Mouse (Mus musculus) lung, postnatal 36 days (tissue): ENCODE data around the gene Lpin2.
A peak's percentile ranks its signal among the peaks of the same experiment; 100 is the strongest.

Source experiments
- DNase-seq: peaks from one replicate; pipeline ENCODE4 v3.0.0; 2022; ENCODE audit warnings: mixed read lengths

Lpin2 gene

DNA sequence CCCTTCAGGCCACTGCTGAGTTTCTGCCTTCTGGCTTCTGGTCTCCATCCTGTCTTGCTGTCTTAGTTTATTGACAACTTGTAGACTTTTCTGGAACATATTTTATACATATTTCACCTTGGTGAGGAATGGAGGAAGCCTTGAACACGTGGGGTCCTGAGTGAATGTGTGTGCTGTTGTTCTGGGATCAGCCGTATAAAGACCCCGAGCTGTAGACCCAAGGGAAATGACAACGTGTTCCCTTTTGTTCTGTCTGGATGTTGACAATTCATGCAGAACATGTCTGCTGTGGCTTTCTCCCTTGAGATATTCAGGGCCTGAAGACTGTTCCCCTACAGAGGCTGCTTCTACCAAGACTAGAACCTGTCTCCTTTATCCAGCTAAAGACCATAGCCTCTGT is 5.0 kb upstream of the Lpin2 start:
- DNase-seq: no peak

DNA sequence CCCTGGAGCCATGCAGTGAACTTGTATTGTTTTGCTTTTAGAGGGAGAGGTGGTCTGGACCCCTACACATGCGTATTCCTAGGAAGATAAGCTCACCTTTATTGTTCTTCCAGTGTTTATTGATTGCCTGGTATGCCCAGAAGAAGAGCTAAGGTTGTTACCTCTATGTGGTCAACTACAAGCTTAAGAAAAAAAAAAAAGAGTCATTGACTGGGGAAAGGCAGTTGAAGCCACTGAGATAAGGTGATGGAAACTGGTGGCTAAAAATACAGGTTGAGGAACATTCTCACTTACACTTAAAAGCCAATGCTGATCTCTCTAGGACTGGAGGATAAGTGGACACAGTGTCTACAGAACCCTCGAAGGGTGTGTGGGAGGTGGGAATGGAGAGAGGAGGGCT is 4.4 kb upstream of the Lpin2 start:
- DNase-seq: no peak

DNA sequence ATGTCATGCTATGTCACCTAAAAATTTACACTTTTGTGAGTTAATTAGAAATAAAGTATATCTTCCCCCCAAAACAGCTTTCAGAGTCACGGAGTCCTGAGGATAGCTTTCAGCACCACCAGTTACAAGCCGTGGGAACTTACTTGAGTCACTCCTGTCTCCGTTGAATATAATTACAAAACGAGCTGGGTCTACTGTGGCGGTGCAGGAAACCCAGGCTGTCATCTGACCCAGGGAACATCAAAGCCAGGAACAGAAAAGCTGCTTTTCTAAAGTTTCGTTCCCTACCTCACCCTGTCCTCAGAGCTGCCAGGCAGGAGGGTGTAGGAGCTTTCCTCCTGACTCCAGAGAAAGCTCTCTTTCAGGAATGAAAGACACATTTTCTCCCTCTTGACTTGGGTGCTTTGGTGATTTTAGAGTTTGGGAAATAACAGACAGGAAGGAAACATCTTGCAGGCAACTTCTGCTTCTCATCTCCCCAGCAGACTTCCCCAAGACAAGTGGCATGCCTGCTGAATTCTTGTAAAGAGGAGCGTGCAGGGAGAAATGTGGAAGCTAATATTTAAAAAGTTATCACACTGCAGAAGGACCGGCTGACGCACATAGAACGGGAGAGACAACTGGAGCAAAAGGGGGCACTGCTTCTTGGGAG is 3.7 kb upstream of the Lpin2 start:
- peak; percentile 40 for DNase-seq

DNA sequence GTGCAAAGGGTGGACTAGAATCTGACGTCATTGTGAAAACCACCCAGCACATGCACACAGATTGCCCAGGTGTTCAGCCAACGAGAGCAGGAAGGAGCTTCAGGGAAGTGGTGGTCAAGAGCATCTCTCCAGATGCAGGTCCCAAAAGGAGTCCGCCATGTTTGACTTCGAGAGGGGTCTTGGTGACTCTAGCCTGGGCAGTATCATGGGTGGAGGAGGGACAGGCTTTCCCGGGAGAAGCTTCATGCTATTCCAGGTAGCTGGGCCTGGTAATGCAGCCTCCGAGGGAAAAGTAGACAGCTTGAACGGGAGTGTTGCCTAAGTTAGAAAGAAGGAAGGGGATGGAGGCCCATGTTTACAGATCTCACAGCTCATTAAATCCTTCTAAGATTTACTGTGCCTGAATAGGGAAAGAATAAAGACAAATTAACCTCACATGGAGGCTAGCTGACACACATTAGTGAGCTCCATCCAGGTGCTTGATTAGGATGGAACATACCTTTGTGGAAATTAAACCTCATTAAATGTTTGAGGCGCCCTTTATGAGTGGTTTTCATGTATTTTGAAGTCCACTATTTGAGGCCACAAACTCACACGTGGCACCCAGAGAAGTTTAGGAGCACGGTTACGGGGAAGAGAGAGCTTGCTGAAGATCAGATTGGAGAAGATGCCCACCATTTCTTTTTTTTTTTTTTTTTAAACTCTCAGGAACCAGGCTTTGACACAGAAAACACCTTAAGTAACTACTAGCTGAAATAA is 2.6 kb upstream of the Lpin2 start:
- no peak for DNase-seq

DNA sequence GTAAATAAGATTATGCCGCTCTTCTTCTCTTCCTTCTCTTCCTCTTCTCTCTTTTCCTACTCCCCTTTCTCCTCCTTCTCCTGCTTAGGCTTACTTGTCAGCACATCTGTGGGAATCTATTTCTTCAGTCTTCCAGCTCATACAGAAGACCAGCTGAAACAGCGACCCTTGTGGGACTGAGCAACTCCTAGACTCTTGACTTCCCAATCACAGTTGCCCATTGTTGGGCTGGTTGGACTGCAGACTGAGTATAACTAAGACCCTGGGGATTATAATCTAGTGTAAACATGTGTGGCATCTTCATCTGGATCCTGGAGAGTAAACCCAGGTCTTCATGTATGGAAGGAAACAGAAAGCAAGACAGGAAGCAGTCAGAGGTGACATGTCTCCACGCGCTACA is 1.8 kb upstream of the Lpin2 start:
- DNase-seq: no peak

DNA sequence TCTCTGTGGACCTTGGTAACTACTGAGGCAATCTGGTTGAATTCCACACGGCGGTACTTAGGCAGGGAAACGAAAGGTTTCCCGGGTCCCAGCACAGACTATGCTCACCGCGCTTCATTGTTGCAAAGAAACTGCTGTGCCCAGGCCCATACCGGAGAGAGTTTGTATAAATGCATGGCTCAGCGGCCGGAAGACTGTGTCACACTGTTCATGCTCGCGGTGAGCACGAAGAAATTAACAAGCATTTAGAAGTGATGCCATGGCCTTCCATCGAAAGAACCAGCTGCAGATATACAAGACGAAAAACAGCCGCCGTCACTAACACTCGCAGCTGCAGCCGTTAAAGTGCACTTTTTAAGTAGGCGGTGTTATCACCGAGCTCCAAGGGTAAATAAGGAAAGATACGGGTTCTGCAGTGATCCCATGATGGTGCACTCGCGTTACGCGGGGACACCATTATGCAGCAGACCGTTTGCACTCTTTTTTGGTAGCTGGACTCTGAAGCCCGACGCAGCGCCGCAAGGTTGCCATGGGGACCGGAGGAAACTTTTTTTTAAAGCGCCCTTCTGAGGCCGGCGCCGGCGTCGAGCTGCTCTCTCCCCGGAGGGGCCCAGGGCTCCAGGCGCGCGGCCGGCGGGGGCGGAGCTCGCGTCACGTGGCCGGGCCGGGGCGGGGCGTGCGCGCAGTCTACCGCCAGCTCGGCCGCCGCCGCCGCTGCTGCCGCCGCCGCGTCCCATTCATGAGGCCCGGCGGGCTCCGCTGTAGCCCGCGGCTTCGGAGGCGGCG is 704 bp downstream of the Lpin2 start:
- peak; percentile 93 for DNase-seq

DNA sequence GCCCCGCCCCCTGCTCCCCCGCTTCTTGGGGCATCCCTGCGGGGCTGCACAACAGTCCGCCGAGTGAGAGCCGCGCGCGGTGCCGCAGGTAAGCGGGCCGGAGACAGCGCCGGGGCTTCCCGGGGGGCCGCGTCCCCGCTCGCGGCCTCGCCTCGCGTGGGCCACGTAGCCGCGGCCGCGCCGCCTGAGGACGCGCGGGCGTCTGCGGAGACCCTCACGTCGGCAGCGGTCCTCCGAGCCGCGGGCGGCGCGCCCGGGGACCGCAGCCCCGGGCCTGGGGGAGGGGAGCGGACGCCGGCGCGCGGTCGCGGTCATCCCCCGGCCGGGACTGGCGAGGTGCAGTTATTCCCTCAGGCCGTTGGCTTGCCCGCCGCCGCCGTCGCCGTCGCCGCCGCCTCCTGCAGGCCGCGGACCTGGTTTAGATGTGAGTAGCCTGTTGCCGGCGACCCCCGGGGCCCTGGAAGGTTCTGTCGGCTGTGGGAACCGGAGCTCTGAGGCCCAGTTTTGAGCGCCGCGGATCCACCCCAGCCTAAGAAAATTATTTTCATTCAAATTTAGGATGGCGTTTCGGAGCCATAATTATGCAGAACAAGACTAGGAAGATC is 1.4 kb downstream of the Lpin2 start:
- no peak for DNase-seq

DNA sequence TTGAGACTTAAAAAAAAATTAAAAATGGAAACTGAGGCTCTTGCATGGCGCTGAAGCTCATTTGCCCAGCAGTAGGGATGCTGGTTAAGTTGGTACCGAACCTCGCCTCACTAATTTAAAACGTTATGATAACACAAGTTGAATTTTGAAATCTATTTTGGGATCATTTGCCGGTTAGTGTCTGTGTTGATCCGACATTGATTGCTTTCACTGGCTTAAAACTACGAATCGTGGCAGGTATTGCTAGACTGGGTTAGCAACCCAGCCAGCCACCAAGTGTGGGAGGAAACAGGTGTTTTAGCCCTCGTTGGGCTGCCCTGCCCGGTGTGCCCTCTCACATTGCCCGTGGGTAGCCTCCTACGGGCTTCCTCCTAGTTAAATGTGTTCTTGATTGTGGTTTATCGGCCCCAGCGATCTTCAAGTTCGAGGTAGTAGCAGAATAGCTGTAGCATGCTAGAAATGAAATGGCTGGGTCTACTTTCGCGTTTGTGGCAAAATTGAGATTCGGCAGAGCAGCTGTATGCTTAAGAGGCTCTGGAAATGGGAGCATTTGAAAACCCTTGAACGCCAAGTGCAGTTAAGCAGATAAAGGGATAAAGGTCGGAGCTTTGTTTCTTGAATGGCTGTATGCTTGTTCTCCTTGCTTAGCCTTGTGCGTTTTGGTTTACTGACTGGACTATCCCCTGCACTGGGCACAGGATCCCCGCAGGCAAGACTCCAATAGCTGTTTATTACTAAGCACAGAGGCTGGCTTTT is 2.2 kb downstream of the Lpin2 start:
- peak; percentile 49 for DNase-seq

DNA sequence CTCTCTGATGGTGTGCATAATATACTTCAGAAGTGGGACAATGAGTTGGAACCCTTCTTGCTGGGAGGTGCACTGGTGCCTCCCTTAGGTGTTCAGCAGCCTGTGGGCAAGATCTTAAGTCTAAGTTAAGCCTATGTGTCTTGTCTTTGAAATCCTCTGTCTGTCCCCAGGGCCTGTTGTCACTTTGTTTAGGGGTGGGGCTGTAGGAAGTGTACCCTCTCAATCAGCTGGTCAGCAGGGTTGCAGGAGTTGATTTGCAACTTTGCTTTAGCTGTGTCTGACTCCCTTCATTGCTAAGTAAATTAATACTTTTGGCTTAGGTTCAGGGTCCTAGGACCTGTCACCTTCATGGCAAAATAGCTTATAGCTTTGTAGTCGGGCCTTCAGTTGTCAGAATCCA is 3.0 kb downstream of the Lpin2 start:
- peak; percentile 53 for DNase-seq

DNA sequence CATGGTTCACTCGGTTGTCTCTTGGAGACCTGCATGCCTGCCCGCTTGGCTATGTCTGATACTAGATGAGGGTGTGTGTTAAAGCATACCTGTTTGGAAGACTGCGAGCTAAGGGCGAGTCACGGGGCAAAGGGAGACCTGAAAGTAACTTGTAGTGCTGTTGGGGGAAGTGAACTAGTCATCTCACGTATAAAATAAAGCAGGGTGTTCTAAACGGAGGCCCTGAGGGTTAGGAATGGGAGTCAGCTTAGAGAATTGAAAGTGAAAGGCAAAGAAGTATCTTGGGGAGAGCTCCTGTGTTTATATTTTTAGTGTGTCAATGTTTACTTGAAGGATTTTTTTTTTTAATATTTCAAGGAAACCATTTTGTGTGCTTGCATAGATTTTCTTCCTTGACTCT is 8.2 kb downstream of the Lpin2 start:
- peak; percentile 41 for DNase-seq

DNA sequence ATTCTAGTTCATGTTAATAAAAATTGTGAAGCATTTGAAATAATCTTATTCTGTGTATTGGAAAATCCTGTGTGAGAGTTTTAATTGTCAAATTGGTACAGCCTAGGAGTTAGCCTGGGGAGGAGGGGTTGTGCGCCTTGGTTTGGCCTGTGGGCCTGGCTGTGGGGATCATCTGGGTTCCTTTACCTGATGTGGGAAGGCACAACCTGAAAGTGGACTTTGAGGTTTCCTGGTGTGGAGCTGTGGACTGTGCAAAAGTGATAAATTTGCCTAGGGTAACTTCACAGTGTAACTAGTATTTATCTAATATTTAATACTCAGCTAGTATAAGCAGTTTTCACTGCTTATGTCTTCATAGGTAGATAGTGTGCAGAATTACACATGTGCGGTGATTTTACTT is 8.7 kb downstream of the Lpin2 start:
- DNase-seq: no peak

DNA sequence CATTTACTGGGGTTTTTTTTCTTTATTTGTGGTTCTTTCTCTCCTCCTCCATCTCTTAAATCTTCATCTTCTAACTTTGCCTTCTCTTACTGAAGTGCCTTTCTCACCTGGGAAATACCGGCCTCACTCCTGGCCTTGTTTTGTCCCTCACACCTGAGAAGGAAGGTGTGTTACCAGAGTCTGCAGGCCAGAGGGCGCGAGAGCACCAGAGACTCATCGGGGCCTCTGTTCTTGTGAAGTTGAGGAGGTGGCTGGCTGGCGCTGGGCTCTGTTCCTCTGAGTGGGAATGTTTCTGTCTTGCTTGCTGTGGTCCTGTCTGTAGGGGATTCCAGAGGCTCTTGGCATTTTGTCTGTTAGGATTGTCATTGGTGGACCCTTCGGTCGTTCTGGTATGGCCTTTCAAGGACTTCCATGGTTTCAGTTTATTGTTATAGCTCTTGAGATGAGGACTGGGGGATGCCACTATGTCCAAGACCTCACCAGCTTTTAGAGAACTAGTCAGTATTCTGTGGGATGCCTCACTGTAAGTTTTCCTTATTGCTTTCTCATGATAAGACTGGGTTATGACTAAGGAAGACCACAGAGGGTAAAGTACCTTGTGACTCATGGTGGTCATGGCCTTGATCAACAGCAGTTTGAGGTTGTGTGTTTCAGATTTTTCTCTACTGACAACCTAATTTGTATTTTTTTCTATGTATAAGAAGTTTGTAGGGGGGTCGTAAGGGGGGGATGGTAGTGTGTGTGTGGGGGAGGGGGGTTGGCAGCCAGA is 9.5 kb downstream of the Lpin2 start:
- peak; percentile 66 for DNase-seq

DNA sequence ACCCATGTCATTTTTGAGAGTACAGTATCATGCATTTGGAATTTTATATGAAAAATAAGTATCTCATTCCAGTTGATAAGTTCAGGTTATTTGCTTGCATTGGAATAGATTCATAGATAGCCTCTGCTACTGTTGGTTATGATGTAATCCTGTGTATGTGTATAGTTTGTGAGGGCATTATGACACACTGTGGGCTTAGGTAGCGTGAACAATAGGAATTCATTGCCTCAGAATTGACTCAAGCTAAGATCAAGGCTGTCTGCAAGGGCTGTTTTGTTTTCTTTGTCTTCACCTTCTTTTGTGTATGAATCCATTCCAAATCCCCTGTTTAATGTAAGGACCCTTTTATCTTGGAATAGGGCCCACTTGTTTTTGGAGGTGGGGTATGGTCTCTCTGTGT is 10.7 kb downstream of the Lpin2 start:
- DNase-seq: no peak

DNA sequence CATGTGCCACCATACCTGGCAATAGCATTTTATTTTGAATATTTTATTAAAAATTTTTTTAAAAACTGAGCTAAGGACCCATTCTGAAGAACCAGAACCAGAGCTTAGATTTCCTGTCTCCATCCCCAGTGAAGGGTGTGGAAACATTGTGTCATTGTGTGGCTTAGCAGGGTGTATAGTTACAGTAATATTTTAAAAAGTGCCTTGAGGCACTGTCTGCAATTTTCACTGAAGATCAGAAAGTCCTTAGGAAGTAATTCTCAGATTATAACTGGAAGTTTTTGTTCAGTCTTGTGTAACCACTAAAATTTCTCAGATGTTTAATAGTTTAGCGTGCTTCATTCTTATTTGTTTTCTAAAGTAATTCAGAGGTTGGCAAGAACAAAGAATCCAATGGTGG is 11.1 kb downstream of the Lpin2 start:
- DNase-seq: no peak

DNA sequence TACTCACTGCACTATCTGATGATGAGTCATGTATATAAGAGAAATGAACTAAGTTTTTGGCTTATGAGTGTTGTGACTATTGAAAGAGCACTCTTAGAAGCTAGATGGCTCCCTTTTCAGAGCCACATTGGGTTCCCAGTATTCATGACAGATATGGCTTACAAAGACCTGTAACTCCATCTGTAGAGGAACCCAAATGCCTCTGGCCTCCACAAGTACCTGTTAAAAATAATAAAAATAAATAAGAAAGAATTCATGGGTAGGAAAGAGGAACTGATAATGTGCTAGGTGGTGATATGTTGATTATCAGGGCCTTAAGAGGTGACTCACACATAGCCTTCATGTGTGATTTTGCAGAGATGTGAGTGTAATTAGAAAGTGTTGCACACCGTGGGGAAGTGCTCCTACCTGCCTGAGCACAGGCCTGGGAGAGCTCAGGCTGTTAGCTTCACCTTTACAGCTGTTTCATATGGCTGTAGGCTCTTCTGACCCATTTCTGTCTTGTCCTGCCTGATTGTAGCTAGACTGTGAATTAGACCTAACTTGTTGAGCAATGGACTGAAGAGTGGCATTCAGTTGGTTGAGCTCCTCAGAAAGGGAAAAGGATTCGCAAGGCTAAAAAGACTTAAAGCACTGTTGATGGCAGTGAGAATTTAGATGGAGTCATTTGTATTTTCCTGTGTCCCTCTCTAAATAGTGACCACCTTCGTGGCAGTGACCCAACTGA is 12.7 kb downstream of the Lpin2 start:
- DNase-seq: no peak

DNA sequence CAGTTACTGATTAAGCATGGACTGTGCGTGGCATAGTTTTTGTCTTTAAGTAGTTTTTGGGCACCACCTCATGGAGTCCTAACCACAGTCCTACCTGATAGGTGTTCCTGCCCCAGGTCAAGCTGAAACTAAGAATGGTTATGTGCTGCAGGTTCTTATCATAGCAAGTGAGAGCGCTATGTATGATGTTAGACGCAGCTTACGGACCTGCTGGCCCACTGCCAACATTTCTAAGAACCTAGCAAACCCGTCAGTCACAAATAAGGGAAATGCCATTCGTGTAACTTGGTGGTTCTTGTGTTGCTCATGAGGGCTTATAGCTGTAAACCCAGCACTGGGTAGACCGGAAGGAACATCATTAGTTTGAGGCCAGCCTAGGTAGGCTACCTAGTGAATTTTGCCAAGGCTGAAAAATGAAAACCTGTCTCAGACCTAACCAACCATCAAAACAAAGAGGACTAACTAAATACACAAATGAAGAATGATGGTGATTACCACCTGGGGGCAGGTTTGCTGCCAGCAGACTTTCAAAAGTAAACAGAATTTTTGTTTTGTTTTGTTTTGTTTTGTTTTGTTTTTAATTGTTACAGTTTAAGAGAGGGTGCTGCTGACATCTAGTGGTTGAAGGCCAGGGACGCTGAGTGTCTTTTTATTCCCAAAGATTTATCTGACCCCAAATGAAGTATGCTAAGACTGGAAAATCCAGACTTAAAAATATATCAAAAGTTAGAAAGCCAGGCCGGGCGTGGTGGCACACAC is 13.5 kb downstream of the Lpin2 start:
- DNase-seq: peak; percentile 78

DNA sequence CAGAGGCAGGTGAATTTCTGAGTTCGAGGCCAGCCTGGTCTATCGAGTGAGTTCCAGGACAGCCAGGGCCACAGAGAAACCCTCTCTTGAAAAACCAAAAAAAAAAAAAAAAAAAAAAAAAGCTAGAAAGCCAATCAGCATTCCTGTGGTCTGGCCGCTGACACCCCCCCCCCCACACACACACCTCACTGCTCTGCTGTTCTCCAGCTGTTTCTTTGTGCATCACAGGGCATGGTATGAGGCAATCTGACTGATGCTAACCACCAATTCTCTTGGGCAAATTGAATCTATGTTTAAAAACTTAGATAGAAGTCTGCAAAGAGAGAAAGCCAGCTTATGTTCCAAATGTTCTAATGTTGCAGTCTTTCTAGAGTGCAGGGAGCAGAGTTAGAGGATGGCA is 14.1 kb downstream of the Lpin2 start:
- no peak for DNase-seq

DNA sequence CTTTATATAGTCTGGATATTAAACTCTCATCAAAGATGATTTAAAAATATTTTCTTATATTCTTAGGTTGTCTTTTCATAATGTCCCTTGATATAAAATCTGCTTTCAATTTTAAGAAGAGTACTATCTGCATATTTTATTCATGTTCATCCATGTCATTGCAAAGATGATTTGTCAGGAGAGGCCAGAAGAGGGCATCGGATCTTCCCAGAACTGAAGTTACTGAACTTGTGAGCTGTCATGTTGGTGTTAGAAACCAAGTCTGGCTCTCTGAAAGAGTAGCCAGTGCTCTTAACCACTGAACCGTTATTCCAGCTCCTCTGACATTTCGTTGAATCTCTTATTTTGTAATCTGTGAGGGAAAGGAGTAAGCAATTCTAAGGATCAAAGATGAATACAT is 17.0 kb downstream of the Lpin2 start:
- DNase-seq: no peak

DNA sequence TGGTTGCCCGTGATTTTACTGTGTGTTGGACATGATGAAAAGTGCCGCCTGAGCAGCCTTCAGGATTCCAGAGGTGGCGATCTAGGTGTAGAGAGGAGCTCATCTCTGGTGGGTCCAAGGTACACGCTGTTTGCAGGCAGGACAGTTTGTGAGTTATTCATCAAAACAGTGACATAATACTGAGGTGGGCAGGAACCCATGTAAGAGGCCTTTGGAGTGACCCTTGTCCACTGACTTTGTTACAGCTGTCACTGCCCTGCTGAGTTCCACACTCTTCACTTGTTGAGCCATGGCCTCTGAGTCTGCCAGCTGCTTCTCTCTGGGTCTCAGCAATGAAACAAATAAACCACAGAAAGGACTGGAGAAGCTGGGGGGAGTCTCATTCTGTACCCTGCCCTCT is 19.8 kb downstream of the Lpin2 start:
- no peak for DNase-seq

DNA sequence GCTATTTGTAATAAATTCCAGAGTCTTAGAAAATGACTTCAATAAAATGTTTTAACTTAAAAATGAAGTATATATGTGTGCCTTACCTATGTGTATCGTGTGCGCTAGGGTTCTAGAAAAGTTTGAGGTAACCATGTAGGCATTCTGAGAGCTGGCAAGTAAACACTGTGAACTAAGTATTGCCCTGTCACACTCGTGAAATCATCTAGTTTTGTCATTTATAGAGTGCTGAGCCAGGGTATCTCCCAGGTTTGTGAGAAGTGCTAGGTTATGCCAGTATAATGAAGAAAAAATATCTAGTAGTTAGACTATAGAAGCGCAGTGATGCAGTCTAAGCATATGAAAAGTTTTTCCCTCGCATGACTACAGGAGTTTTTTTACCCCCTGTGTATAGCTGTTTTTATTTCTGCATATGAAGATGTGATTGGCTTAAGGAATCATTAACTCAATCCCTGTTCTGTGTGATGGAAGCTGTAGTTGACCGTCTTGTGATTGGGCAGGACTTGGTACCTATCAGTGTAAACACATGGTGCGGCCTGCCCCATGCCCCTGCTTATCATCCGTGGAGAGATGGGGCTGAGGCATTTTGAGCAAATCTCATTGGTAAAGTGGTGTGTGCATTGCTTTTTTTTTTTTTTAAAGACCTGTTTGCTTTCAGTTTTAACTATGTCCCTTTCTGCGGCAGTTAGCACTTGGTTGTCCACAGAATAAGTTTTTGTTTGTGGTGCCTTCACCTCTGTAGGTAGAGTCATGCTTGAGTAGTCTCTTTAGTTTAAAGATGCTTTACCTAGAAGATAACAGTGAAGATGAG is 21.8 kb downstream of the Lpin2 start:
- DNase-seq: no peak
